Mouse (Mus musculus): ENCODE data around the gene Cbarp.

The Cbarp gene

GRCm38 (mm10) chr10:80140666-80141035 is at the start of gene Cbarp:
Gene Cbarp (minus strand): TSS chr10:80140835.
- DNase-seq (ENCODE audit: low spot score in 2 of 2): no peak

GRCm38 (mm10) chr10:80189999-80190398 is 49.4 kb upstream of the Cbarp start:
- no peak for DNase-seq (ENCODE audit: low spot score in 2 of 2)

GRCm38 (mm10) chr10:80188453-80189024 is 47.9 kb upstream of the Cbarp start:
- DNase-seq (ENCODE audit: low spot score in 2 of 2): no peak

GRCm38 (mm10) chr10:80187739-80188138 is 47.1 kb upstream of the Cbarp start:
- DNase-seq (ENCODE audit: low spot score in 2 of 2): no peak

- no peak for DNase-seq (ENCODE audit: low spot score in 2 of 2)
Measured at GRCm38 (mm10) chr10:80186649-80187048, 46.0 kb upstream of the Cbarp start.

- DNase-seq (ENCODE audit: low spot score in 2 of 2): no peak
Measured at GRCm38 (mm10) chr10:80182547-80182946, 41.9 kb upstream of the Cbarp start.

GRCm38 (mm10) chr10:80180823-80181222 is 40.2 kb upstream of the Cbarp start:
- DNase-seq (ENCODE audit: low spot score in 2 of 2): no peak

- DNase-seq (ENCODE audit: low spot score in 2 of 2): no peak
Measured at GRCm38 (mm10) chr10:80180288-80180687, 39.7 kb upstream of the Cbarp start.

- no peak for DNase-seq (ENCODE audit: low spot score in 2 of 2)
Measured at GRCm38 (mm10) chr10:80179068-80180051, 38.7 kb upstream of the Cbarp start, which contains the start of gene Efna2. Gene Efna2 (plus strand): TSS chr10:80179482.

GRCm38 (mm10) chr10:80177441-80178279 is 37.0 kb upstream of the Cbarp start:
- DNase-seq (ENCODE audit: low spot score in 2 of 2): no peak

GRCm38 (mm10) chr10:80176270-80176834 is 35.7 kb upstream of the Cbarp start:
- DNase-seq (ENCODE audit: low spot score in 2 of 2): no peak

- DNase-seq (ENCODE audit: low spot score in 2 of 2): no peak
Measured at GRCm38 (mm10) chr10:80175536-80176269, 35.1 kb upstream of the Cbarp start.

GRCm38 (mm10) chr10:80174705-80175104 is 34.1 kb upstream of the Cbarp start:
- no peak for DNase-seq (ENCODE audit: low spot score in 2 of 2)

GRCm38 (mm10) chr10:80173955-80174640 is 33.5 kb upstream of the Cbarp start:
- DNase-seq (ENCODE audit: low spot score in 2 of 2): no peak

GRCm38 (mm10) chr10:80173358-80173757 is 32.7 kb upstream of the Cbarp start:
- no peak for DNase-seq (ENCODE audit: low spot score in 2 of 2)

- peak; percentile 83 to 89 for DNase-seq (ENCODE audit: low spot score in 2 of 2)
Measured at GRCm38 (mm10) chr10:80172527-80173292, 32.1 kb upstream of the Cbarp start, which contains the start of gene 1600002K03Rik. Gene 1600002K03Rik (plus strand): TSS chr10:80172944.

GRCm38 (mm10) chr10:80171760-80172526 is 31.3 kb upstream of the Cbarp start:
- no peak for DNase-seq (ENCODE audit: low spot score in 2 of 2)

- DNase-seq (ENCODE audit: low spot score in 2 of 2): no peak
Measured at GRCm38 (mm10) chr10:80171252-80171651, 30.6 kb upstream of the Cbarp start.

- no peak for DNase-seq (ENCODE audit: low spot score in 2 of 2)
Measured at GRCm38 (mm10) chr10:80170601-80171021, 30.0 kb upstream of the Cbarp start.
